Mouse (Mus musculus): ENCODE measurements around the gene Mrpl53.

DNA sequence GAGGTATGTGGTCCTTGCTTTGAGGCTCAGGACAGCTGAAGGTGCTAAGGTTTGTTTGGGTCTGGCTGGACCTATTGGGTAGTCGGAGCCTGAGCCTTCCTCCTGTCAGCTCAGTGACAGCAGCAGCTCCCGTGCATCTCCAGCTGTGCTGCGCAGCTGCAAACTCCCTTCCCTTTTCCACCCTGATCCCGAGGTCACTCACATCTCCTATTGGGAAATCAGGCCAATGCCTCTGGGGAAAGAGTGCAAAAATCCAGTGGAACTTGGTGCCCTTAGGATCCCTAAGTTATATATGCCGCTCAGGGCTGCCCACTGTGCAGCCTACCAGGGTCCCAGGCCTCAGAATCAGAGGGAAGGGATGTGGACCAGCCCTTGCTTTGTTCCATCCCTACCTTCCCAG, 25.3 kb upstream of the Mrpl53 start:
- no peak for TF ChIP-seq EP300 (IDR thresholded peaks at IDR 0.05; ENCODE audit: low read depth)
- no peak for TF ChIP-seq CTCF (IDR thresholded peaks at IDR 0.05; ENCODE audit: low read depth)

All from liver, embryonic 14.5 days (tissue).